Mouse (Mus musculus): ENCODE measurements around the gene Tgm3. TPM values are rescaled to one million over a fixed set of nuclear protein-coding genes. Genes with fewer than 3 reads are reported as not detected.

Gene Tgm3
- total RNA-seq, 2 experiments from 2014 or later: not detected

- ATAC-seq (replicated peaks; ENCODE audit: low FRiP score, low TSS enrichment, poor library complexity, severe bottlenecking): peak; percentile 55; the same call in 1 of the 2 replicates
Observed at GRCm38 (mm10) chr2:130058149-130058548, 46.0 kb downstream of the Tgm3 start.

- ATAC-seq (replicated peaks; ENCODE audit: low FRiP score, low TSS enrichment, poor library complexity, severe bottlenecking): peak; percentile 79; the same call in 1 of the 2 replicates
Observed at GRCm38 (mm10) chr2:130068228-130068627, 56.1 kb downstream of the Tgm3 start.

GRCm38 (mm10) chr2:130070396-130070795, 58.2 kb downstream of the Tgm3 start:
- ATAC-seq (replicated peaks; ENCODE audit: low FRiP score, low TSS enrichment, poor library complexity, severe bottlenecking): no peak

Other genes starting within 250 kb of the Tgm3 start
- 16.4 and 19.3 TPM in 2 replicates for gene Stk35, start 211.8 kb upstream of the Tgm3 start, total RNA-seq (2014; fragmentation: Nextera tagmentation)
- 7.5 and 8.7 TPM in 2 replicates for gene Stk35, start 211.8 kb upstream of the Tgm3 start, total RNA-seq (2017)
- gene Tgm6, start 100.1 kb downstream of the Tgm3 start, total RNA-seq (2014; fragmentation: Nextera tagmentation): not detected in 2 replicates
- not detected in 2 replicates for gene Tgm6, start 100.1 kb downstream of the Tgm3 start, total RNA-seq (2017)
- gene Snrpb, start 167.1 kb downstream of the Tgm3 start, total RNA-seq (2014; fragmentation: Nextera tagmentation): 340 and 389 TPM in 2 replicates
- gene Snrpb, start 167.1 kb downstream of the Tgm3 start, total RNA-seq (2017): 197 and 273 TPM in 2 replicates
- not detected in 2 replicates for gene Tmc2, start 182.8 kb downstream of the Tgm3 start, total RNA-seq (2014; fragmentation: Nextera tagmentation)
- gene Tmc2, start 182.8 kb downstream of the Tgm3 start, total RNA-seq (2017): not detected in 2 replicates

All from megakaryocyte-erythroid progenitor cell, adult 5-6 weeks (primary cell).